Mouse (Mus musculus) C2C12 (cell line): Measurements from ENCODE around the gene Plekhd1. TPM values are rescaled to one million over a fixed set of nuclear protein-coding genes. Genes with fewer than 3 reads are reported as not detected.

ENCODE experiments used
- H3K27me3 ChIP-seq: one replicate; pipeline ENCODE4 v1.6.1; 2011; ENCODE audit not compliant: control insufficient read depth, insufficient read depth, insufficient read length
- H3K36me3 ChIP-seq: one replicate; pipeline ENCODE4 v1.6.1; 2011; ENCODE audit not compliant: control insufficient read depth, insufficient read depth
- H3K4me3 ChIP-seq: one replicate; pipeline ENCODE4 v1.5.1; 2011; ENCODE audit warnings: mild to moderate bottlenecking, control low read depth; ENCODE audit not compliant: poor library complexity, insufficient read depth, severe bottlenecking
- H3K79me2 ChIP-seq: one replicate; pipeline ENCODE4 v1.6.1; 2011; ENCODE audit not compliant: control insufficient read depth, insufficient read depth
- H3K79me3 ChIP-seq: one replicate; pipeline ENCODE4 v1.6.1; 2011; ENCODE audit warnings: low read depth, control low read depth
- H3ac ChIP-seq: one replicate; pipeline ENCODE3; 2011; ENCODE audit warnings: low read depth; ENCODE audit not compliant: control insufficient read depth, insufficient read length
- CEBPB ChIP-seq: IDR thresholded peaks from one replicate; pipeline ENCODE4 v1.6.1; 2011; ENCODE audit warnings: low read depth, mild to moderate bottlenecking, control low read depth, moderate library complexity
- CTCF ChIP-seq: IDR thresholded peaks from one replicate; pipeline ENCODE4 v1.5.1; 2011; ENCODE audit not compliant: control insufficient read depth, insufficient read depth, insufficient read length
- FOSL1 ChIP-seq: IDR thresholded peaks from one replicate; pipeline ENCODE4 v1.8.0; 2011; ENCODE audit warnings: mild to moderate bottlenecking, low read length; ENCODE audit not compliant: poor library complexity, insufficient read depth, severe bottlenecking
- MAX ChIP-seq: IDR thresholded peaks from one replicate; pipeline ENCODE4 v1.6.1; 2011; ENCODE audit warnings: mild to moderate bottlenecking, control low read depth
- MYOD1 ChIP-seq: IDR thresholded peaks from one replicate; pipeline ENCODE4 v1.6.1; 2011; ENCODE audit warnings: low read depth; ENCODE audit not compliant: control insufficient read depth, insufficient read length
- MYOG ChIP-seq: IDR thresholded peaks from one replicate; pipeline ENCODE4 v1.6.1; 2011; ENCODE audit not compliant: control insufficient read depth, insufficient read length; ENCODE audit errors: extremely low read depth
- USF1 ChIP-seq: IDR thresholded peaks from one replicate; pipeline ENCODE4 v1.6.1; 2011; ENCODE audit warnings: low read depth, mild to moderate bottlenecking, control low read depth, moderate library complexity
- polyA plus RNA-seq: library from polyadenylated mRNA; unstranded; fragments of >200 nt; fragmentation: generic; extraction: Trizol; gene quantifications from one replicate; pipeline ENCODE4 v1.2.1, GENCODE M21; 2012; ENCODE audit warnings: missing spikeins

Plekhd1 gene
- polyA plus RNA-seq, 1 experiment: 0.01 TPM

DNA sequence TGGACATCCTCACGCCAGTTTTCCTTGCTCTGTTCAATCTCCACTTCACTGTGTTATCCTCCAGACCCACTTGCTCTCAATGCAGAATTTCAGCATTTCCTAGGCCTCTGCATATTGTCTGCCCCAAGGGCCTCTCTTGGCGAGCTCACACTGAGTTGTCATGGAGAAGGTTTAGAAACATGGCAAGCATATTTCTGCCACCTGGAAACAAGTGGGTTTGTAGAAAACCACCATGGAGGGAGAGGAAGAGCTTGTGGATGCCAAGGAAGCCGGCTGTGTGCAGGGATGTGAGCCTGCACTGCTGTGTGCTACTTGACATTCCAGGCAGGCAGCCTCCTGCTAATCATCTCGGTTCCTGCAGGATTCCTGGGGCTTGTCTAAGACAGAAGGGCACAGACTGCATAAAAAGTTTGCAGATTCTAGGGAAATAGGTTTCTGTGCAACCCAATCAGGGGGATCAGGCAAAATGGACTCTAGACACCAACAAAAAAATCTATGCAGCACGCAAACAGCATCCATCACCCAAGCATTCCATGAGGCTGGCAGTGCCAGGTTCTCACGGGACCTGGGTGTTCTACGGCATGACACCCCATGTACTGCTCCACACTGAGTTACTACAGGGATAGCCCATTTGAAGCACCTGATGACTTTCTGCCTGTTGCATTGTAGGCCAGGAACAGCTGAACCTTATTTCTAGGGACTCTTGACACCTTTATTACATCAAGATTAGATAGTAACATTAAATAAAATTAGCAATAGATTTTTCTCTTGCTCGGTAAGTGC lies 53.8 kb downstream of the Plekhd1 start:
- Histone ChIP-seq H3K36me3 (no peaks in the 10 kb centered on the region), H3K4me3 (no peak overlapping the region), H3ac (no peak overlapping the region), H3K79me3 (no peaks in the 10 kb centered on the region), H3K79me2 (no peaks in the 10 kb centered on the region), H3K27me3 (peaks cover 32% of the 10 kb centered on the region)
- TF ChIP-seq USF1: no peak
- TF ChIP-seq CTCF: no peak
- TF ChIP-seq MAX: no peak
- no peak for TF ChIP-seq MYOD1
- TF ChIP-seq MYOG: no peak
- TF ChIP-seq FOSL1: no peak
- no peak for TF ChIP-seq CEBPB

DNA sequence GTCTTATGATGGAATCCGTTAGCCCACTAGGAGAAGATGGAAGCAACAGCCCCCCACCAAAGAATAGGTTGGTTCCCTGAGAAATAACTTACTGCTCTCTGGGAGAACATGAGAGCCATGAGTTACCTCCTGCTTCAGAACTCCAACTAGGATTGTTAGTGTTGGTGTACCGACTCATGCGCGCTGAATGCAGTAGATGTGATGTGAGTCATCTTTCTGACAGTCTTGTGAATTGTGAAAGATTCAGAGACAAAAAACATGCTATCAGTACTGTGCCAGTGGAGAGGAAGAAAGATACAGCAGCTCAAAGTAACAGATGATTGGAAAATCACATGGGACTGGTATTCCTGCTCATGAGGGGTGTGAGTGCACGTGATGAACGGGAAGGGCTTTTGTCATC lies 59.2 kb downstream of the Plekhd1 start:
- H3K27me3 ChIP-seq: peaks cover 28% of the 10 kb centered on the region
- H3K36me3 ChIP-seq: no peaks in the 10 kb centered on the region
- no peak overlapping the region for H3ac ChIP-seq
- TF ChIP-seq CEBPB (no peak), MYOG (no peak), FOSL1 (no peak), CTCF (no peak), MAX (no peak), USF1 (no peak), MYOD1 (no peak)
- no peak overlapping the region for H3K4me3 ChIP-seq
- no peaks in the 10 kb centered on the region for H3K79me2 ChIP-seq
- H3K79me3 ChIP-seq: no peaks in the 10 kb centered on the region

DNA sequence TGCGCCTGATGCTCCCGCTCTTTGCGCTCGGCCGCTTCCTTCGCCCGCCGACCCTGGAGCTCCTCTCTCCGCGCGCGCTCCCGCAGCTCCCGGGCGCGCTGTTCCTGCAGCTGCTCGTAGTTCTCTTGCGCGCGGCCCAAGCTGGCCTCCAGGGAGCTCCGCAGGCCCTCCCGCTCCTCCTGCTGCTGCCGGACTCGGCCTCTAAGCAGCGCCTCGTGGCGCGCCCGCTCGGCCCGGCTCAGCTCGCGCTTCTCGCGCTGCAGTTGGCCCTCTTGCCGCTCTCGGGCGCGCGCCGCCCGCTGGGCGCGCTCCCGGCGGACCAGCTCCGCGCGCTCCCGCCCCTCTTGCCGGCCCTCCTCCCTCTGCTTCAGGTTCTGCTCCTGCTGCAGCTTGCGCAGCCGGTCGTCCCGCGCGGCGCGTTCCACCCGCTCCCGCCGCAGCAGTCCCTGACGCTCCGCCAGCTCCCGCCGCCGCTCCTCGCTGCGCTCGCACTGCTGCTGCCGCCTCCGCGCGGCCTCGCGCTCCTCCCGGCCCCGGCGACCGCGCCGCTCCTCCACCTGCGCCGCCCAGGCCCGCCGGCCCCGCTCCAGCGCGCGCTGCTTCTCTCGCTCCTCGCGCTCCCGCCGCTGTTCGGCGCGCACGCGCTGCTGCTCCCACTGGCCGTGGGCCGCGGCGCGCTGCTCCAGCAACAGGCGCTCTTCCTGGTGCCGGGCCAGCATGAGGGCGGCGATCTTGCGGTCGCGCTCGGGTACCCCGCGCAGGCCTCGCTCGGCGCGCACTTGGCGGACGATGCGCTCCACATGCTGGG lies 65.6 kb downstream of the Plekhd1 start:
- Histone ChIP-seq H3K4me3 (no peak overlapping the region), H3K79me3 (no peaks in the 10 kb centered on the region), H3K27me3 (peaks cover 56% of the 10 kb centered on the region), H3K36me3 (no peaks in the 10 kb centered on the region), H3K79me2 (no peaks in the 10 kb centered on the region), H3ac (no peak overlapping the region)
- TF ChIP-seq FOSL1: no peak

DNA sequence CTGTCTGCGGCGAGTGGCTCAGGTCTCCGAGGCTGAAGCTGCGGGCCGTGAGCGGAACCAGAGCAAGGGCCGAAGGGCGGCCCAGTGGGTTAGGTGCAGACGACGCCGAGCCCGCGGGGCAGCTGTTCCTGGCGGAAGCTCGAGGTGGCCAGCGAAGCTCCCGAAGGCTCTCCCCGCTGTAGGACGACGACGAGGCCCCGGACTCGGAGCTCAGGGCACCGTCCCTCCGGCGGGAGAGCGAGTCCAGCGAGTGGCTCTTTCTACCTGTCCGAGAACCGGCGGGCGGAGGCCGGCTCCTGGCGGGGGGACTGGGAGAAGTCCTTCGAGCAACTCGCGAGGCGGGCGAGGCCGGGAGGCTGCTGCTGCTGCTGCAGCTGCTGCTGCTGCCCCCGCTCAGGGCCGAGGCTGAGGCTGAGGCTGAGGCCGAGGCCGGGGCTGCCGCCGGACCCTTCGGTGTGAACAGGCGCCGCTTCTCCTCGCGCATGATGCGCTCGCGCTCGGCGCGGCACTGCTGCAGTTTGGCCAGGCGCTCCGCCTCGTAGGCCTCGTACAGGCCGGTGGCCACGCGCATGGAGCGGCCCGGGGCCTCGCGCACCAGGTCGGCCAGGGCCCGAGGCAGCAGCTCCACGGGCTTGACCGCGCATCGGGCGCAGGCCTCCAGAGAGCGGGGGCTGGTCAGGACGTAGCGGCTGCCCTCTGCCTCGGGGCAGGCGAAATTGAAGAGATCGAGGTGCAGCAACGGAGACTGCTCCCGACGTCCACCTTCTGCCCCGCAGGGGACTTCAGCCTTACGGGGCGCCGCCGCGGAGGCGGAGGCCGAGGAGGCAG lies 66.4 kb downstream of the Plekhd1 start:
- Histone ChIP-seq H3K27me3 (peaks cover 56% of the 10 kb centered on the region), H3K4me3 (no peak overlapping the region), H3K79me2 (no peaks in the 10 kb centered on the region), H3K36me3 (no peaks in the 10 kb centered on the region), H3K79me3 (no peaks in the 10 kb centered on the region), H3ac (no peak overlapping the region)
- TF ChIP-seq MYOG (no peak), MYOD1 (no peak), USF1 (no peak), CEBPB (no peak), CTCF (no peak), FOSL1 (no peak), MAX (no peak)

DNA sequence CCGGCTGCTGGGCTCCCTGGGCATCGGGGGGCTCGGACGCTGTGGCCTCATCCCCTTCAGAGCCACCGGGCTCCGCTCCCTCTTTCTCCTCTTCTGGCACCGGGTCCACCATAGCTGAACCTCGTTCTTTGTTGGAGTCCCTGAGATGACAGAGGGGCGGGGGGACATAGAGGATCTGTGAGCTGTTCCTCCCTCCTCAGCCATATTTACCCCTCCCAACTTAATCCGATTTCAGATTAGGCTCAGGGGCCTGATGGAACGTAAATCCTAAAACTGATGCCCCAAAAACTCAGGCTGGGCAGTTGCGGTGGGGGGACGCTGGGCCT lies 67.0 kb downstream of the Plekhd1 start:
- Histone ChIP-seq H3K36me3 (no peaks in the 10 kb centered on the region), H3K79me2 (no peaks in the 10 kb centered on the region), H3K79me3 (no peaks in the 10 kb centered on the region), H3K4me3 (no peak overlapping the region), H3ac (no peak overlapping the region), H3K27me3 (peaks cover 56% of the 10 kb centered on the region)
- TF ChIP-seq FOSL1: no peak
- no peak for TF ChIP-seq MYOD1
- no peak for TF ChIP-seq CEBPB
- no peak for TF ChIP-seq USF1
- no peak for TF ChIP-seq MAX
- TF ChIP-seq MYOG: no peak
- TF ChIP-seq CTCF: no peak
